Mouse (Mus musculus) limb, embryonic 15.5 days (tissue): ENCODE results near the gene Plekhm2. TPM values are rescaled to one million over a fixed set of nuclear protein-coding genes. Genes with fewer than 3 reads are reported as not detected.

Experiments
- ATAC-seq: fragments of 200-750 bp; cut with Nextera tagmentation; 2 replicates; pipeline ENCODE4 v1.8.0; 2017; ENCODE audit warnings: low read depth, moderate TSS enrichment; ENCODE audit not compliant: insufficient number of reproducible peaks, low FRiP score, low TSS enrichment
- H3K27ac ChIP-seq: fragments of 300-500 bp; sonication (generic); 2 replicates; pipeline ENCODE4 v1.5.1; 2015; ENCODE audit warnings: moderate library complexity, mild to moderate bottlenecking, inconsistent platforms
- H3K27me3 ChIP-seq: fragments of 300-500 bp; sonication (generic); 2 replicates; pipeline ENCODE4 v1.6.1; 2015; ENCODE audit warnings: inconsistent platforms
- H3K36me3 ChIP-seq: fragments of 300-500 bp; sonication (generic); 2 replicates; pipeline ENCODE4 v1.6.1; 2015; ENCODE audit warnings: inconsistent platforms
- H3K4me1 ChIP-seq: fragments of 300-500 bp; sonication (generic); 2 replicates; pipeline ENCODE4 v1.6.1; 2015; ENCODE audit warnings: inconsistent platforms
- H3K4me2 ChIP-seq: fragments of 300-500 bp; sonication (generic); 2 replicates; pipeline ENCODE4 v1.6.1; 2015; ENCODE audit warnings: mild to moderate bottlenecking, inconsistent platforms
- H3K4me3 ChIP-seq: fragments of 300-500 bp; sonication (generic); 2 replicates; pipeline ENCODE4 v1.5.1; 2015; ENCODE audit warnings: mild to moderate bottlenecking, inconsistent platforms
- H3K9ac ChIP-seq: fragments of 300-500 bp; sonication (generic); 2 replicates; pipeline ENCODE4 v1.6.1; 2015; ENCODE audit warnings: inconsistent platforms
- H3K9me3 ChIP-seq: fragments of 300-500 bp; sonication (generic); 2 replicates; pipeline ENCODE4 v1.6.1; 2016; ENCODE audit warnings: inconsistent platforms
- WGBS: fragments of 180-500 bp; shearing (Covaris S2); methylation state at CpG from one replicate; pipeline ENCODE4 v1.1.7; 2015; 5-methylcytosine and 5-hydroxymethylcytosine counted together
- polyA plus RNA-seq: library from polyadenylated mRNA; unstranded; fragments of >200 nt; fragmentation: Nextera tagmentation; extraction: Ambion mirVana; gene quantifications from 2 replicates; pipeline ENCODE4 v1.2.1, GENCODE M21; 2015

Plekhm2 gene
- polyA plus RNA-seq, 1 experiment from 2014 or later = 6.5 TPM

- 95% methylated on average over 7 of the region's 7 CpGs for WGBS
- H3K9me3 ChIP-seq = no peaks in the 10 kb centered on the region
- no peak overlapping the region for H3K27ac ChIP-seq
- ATAC-seq = no peak
- peaks cover 40% of the 10 kb centered on the region for H3K36me3 ChIP-seq
- H3K27me3 ChIP-seq = no peaks in the 10 kb centered on the region
- H3K4me1 ChIP-seq = peaks cover 20% of the 10 kb centered on the region
- H3K9ac ChIP-seq = no peak overlapping the region
- no peak overlapping the region for H3K4me2 ChIP-seq
- H3K4me3 ChIP-seq = no peak overlapping the region
Measured at GRCm38 (mm10) chr4:141576877-141577276, 87.8 kb downstream of the Plekhm2 start.

- Histone ChIP-seq H3K4me2 (no peak overlapping the region), H3K27ac (no peak overlapping the region), H3K36me3 (peaks cover 39% of the 10 kb centered on the region), H3K4me3 (no peak overlapping the region), H3K27me3 (no peaks in the 10 kb centered on the region), H3K4me1 (peaks cover 20% of the 10 kb centered on the region), H3K9me3 (no peaks in the 10 kb centered on the region), H3K9ac (no peak overlapping the region)
- WGBS = 83% methylated on average over 11 of the region's 11 CpGs
- ATAC-seq = no peak
Measured at GRCm38 (mm10) chr4:141576404-141576803, 88.3 kb downstream of the Plekhm2 start.

Other genes with a start within 250 kb of the Plekhm2 start
- gene Clcnkb, start 248.9 kb downstream of the Plekhm2 start, polyA plus RNA-seq = not detected in 2 replicates
- gene Hspb7, start 244.1 kb downstream of the Plekhm2 start, polyA plus RNA-seq = 1.7 and 5.4 TPM in 2 replicates
- not detected in 2 replicates for gene Srarp, start 228.8 kb downstream of the Plekhm2 start, polyA plus RNA-seq
- 31.2 and 33.2 TPM in 2 replicates for gene Zbtb17, start 220.2 kb downstream of the Plekhm2 start, polyA plus RNA-seq
- 7.2 and 9.0 TPM in 2 replicates for gene Spen, start 126.3 kb downstream of the Plekhm2 start, polyA plus RNA-seq
- 27.1 and 29.3 TPM in 2 replicates for gene Fblim1, start 58.8 kb downstream of the Plekhm2 start, polyA plus RNA-seq
- gene Tmem82, start 46.3 kb downstream of the Plekhm2 start, polyA plus RNA-seq = 0.20 and 0.29 TPM in 2 replicates
- gene Slc25a34, start 41.1 kb downstream of the Plekhm2 start, polyA plus RNA-seq = 0.14 and 0.52 TPM in 2 replicates
- 0.45 TPM in 1 of 2 replicates, not detected in the other for gene Rsc1a1, start 20.7 kb upstream of the Plekhm2 start, polyA plus RNA-seq
- gene Ddi2, start 58.5 kb upstream of the Plekhm2 start, polyA plus RNA-seq = 21.4 and 22.5 TPM in 2 replicates
- gene Agmat, start 81.8 kb upstream of the Plekhm2 start, polyA plus RNA-seq = 0.41 TPM in 1 of 2 replicates, not detected in the other
- gene Dnajc16, start 126.0 kb upstream of the Plekhm2 start, polyA plus RNA-seq = 3.6 TPM in 2 replicates
- 13.3 and 14.7 TPM in 2 replicates for gene Casp9, start 128.7 kb upstream of the Plekhm2 start, polyA plus RNA-seq
- gene Cela2a, start 161.3 kb upstream of the Plekhm2 start, polyA plus RNA-seq = 0.20 TPM in 1 of 2 replicates, not detected in the other
- not detected in 2 replicates for gene Ctrc, start 181.5 kb upstream of the Plekhm2 start, polyA plus RNA-seq
- 76.0 and 86.0 TPM in 2 replicates for gene Efhd2, start 210.0 kb upstream of the Plekhm2 start, polyA plus RNA-seq